Mouse (Mus musculus) left cerebral cortex, postnatal 10 days (tissue): ENCODE results near the gene Camk2n2. TPM values are rescaled to one million over a fixed set of nuclear protein-coding genes. Genes with fewer than 3 reads are reported as not detected.

ENCODE experiments used
- DNase-seq, 2 experiments: peaks; one replicate each; pipeline ENCODE4 v3.0.0; 2021 to 2022; ENCODE audit warnings: low spot score in 2 of 2, mixed read lengths in 1 of 2; ENCODE audit errors: extremely low spot score in 1 of 2
- intact Hi-C: fragments of 180-260 bp; cut with DNase I; formaldehyde crosslinking; loops from one replicate; pipeline ENCODE4 v1.15.1; 2025
- total RNA-seq, 2 experiments: library from RNA; stranded (reverse); gene quantifications; 2 replicates each; pipeline ENCODE4 v1.2.3; 2021

Camk2n2 gene
- total RNA-seq, 2 experiments from 2014 or later = 224 to 225 TPM

GRCm38 (mm10) chr16:20619541-20620398 lies 1.3 kb downstream of the Camk2n2 start:
- intact Hi-C loops = no loop called here
- peak in 1 of 2 experiments; percentile 46 for DNase-seq

DNA sequence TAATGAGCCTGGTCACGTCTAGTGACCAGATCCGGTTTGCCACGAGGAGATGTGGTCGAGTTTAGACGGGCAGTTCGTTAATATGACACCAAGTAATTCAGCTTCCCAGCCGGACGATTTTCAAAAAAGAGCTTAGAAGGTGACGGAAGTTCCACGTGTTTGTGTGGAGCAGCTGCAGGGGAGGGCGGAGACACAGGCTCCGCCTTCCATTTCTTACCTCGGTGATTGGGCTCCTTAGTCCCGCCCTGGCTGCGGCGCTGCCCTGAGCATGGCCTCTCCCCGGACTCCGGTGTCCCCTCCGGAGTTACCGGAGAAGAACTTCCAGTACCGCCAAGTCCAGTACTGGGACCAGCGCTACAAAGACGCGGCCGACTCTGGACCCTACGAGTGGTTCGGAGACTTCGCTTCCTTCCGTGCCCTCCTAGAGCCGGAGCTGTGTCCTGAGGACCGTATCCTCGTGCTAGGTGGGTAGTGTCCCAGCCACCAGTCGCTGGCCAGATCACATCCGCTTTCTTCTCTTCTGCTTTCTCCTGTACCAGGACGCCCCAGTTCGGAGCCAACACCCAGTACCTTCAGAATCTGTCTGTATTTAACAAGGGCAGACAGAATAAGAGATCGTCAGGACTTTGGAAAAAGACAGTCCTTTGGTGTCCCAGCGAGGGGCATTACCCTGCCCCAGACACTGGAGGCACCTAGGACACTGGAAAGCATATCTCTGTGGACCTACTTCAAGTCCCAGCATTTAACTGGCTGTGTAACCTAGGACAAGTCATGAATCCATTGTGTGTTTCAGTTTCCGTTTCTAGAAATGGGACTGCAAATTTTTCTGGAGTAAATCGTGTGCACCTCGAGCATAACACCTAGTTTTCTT lies 9.5 kb downstream of the Camk2n2 start, which contains the start of the genes Eef1akmt4, Gm49333 and Alg3:
Gene Eef1akmt4, plus strand, starts transcription at position 237 of the 871 bp plus-strand sequence.
Gene Gm49333, plus strand, starts transcription at position 254 of the 871 bp plus-strand sequence.
Gene Alg3, minus strand, starts transcription at position 379 of the 871 bp plus-strand sequence.
- intact Hi-C loops = no loop called here
- DNase-seq = peak; percentile 73 to 92

DNA sequence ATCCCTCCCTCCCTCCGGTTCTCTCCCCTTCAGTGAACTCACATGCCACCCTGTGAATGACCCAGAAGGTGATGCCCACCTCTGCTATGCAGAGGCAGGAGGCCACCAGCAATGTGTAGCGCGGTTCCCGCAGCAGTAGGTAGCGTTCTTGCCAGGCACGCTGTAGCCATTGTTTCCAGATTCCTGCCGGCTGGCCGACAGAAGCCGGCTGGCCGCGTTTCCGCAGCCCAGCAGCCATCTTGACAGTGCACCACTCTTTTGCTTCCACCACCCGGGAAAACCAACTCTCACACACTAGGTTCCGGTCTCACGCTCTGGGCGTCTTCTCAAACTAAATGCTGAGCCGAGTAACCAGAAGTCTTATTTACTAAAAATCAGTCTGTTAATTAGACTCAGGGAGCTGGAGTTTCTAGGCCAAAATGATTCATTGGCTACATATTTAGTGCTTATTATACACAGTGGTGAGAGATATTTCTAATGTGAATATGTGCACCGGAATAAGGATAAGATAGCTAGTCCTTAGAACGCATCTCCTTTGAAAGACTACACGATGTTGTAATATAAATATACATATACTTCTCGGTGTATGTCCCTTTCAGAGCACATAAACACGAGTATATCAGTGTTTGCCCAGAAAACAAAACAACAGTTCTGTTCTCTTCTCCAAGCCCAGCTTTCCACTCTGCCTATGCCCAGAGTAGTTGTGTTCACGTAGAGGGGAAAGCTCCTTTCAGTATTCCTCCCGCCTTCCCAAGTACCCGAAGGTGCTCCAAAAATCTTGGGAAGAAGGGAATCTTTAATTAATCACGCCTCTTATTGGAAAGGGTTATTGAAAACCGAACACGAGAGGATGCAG lies 10.4 kb downstream of the Camk2n2 start:
- DNase-seq = peak; percentile 80 to 83

DNA sequence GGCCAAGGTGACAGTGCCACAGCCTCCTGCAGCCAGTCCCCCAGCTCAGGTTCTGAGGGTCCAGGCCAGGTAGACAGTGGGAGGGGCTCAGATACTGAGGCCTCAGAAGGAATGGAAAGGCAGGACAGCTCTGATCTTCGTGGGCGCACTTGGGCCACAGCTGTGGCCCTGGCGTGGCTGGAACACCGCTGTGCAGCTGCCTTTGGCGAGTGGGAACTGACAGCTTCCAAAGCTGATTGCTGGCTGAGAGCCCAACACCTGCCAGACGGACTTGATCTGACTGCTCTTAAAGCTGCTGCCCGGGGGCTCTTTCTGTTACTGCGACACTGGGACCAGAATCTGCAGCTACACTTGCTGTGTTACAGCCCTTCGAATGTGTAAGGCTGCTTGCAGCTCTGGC lies 16.4 kb downstream of the Camk2n2 start:
- intact Hi-C loops = no loop called here
- DNase-seq = no peak

More for the DNA sequence above, 10.4 kb downstream of the Camk2n2 start:
- intact Hi-C loops = no loop called here

DNA sequence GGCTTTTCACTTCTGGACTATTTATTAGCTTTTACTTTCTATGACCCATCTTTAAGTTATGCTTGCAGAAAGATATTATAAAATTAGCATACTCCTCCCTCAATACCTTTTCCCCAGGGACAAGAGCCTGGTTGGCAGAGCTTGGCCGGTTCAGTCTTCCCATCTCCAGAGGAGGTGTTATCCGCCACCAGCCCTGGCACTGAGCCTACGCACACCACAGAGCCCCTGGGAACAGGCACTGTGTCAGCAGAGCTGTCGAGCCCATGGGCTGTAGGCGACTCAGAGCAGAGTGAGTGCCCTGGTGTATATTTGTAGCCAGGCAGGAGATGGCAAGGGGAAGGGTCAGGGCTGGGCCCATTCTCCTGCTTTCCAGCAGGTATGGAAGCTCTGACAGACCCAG lies 20.6 kb downstream of the Camk2n2 start:
- intact Hi-C loops = no loop called here
- DNase-seq = no peak

GRCm38 (mm10) chr16:20596687-20597441 lies 24.2 kb downstream of the Camk2n2 start:
- intact Hi-C loops = no loop called here
- no peak for DNase-seq

DNA sequence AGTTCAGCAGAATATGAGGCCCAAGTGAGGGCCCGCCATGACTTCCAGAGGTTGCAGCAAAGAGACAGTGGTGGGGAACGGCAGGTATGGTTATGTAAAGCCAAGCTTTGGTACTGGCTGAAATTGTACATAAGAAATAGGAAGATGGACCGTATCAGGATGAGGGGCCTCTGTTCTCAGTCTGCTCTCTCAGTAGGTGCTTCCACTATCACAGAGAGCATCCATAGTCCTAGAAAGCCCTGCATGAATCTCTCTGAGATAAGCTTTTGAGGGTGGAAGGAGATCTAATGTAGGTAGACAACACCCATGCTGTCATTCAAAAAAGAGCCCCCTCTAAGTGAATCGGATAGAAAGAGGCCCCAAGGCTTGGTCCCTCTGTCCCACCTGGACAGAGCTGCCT lies 25.4 kb downstream of the Camk2n2 start:
- intact Hi-C loops = no loop called here

DNA sequence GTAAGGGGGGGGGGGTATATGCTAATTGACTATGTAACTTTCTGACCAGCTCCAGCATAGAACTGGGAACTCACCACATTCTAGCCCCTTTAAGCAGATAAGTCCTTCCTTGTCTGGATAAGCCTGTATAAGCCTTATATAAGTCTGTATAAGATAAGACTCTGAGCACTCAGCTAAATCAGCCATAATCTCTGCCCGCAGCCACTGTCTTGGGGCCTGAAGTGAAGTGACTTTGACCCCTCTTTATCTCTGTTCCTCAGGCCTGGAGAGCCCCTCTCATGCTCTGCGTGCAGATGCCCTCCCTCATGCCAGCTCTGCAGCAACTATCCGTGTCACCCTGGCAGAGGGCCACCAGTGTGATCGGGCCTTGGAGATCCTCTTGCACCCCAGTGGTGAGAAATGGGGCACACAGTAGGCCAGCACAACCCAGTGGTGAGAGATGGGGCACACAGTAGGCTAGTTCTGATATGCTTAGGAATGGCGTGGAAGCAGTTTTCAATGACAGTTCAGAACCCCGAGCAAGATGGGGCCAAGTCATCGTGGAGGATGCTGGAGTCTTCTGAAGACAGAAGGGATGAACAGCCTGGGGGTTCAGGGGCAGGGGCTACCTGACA lies 25.9 kb downstream of the Camk2n2 start:
- intact Hi-C loops = no loop called here
- DNase-seq = no peak

More for the DNA sequence above, 25.4 kb downstream of the Camk2n2 start:
- no peak for DNase-seq

DNA sequence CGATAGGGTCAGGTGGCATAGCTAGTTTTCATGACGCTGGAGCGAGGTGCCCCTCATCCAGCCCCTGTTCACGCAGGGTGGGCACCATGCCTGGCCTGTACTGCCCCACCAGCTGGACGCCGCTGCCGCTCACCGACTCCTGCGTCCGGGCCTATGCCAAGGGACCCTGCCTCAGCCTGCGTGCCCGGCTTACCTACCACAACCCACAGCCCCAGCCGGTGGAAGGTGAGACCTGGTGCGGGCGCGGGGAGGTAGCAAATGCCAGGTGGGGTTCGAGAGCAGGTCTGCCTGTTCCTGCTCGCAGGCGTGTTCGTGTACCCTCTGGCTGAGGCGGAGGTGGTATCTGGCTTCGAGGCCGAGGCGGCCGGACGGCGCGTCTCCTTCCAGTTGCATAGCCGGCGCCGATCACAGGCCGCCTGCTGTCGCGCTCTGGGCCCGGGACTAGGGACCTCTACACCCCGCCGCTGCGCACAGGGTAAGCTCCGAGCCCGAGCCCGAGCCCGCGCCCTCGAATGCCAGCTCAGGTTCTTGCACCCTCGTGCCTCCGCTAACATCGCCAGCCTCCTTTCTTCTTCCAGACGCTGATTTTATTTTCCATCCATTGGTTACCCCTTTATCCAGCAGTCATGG lies 29.9 kb downstream of the Camk2n2 start:
- DNase-seq = peak in 1 of 2 experiments; percentile 51
- intact Hi-C loops = loop anchor here (5.0 kb wide), 1 partner anchor 96 kb away; no protein-coding TSS in a partner anchor

DNA sequence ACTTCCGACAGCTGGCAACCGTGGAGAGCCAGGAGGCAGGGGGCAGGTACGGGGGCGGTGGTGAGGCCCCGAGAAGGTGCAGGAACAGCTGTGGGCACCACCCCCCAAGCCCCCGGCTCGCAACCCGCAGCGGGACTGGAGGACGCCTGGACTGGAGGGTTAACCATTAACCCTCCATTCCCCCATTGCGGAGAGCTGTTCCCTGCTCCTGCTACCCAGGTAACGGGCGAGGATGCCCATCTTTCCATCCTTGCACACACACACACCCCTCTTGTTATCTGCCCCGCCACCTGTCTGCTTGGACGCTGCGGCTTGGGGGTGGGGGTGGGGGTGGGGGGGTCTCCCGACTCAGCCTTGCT lies 30.4 kb downstream of the Camk2n2 start:
- intact Hi-C loops = loop anchor here (5.0 kb wide), 1 partner anchor 97 kb away; no protein-coding TSS in a partner anchor
- DNase-seq = no peak

- intact Hi-C loops = loop anchor here (5.0 kb wide), 1 partner anchor 97 kb away; no protein-coding TSS in a partner anchor
- peak; percentile 26 to 75 for DNase-seq
These were observed 31.0 kb downstream of the Camk2n2 start for GRCm38 (mm10) chr16:20589939-20590679.

GRCm38 (mm10) chr16:20589366-20589938 lies 31.6 kb downstream of the Camk2n2 start, which contains the start of gene Vwa5b2:
Vwa5b2 (plus strand) TSS chr16:20589471.
- DNase-seq = peak; percentile 36 to 61
- intact Hi-C loops = no loop called here
